In genomic region chr14:34769567-34770158, GRCm38 (mm10) we compare ENCODE assay signal across 8 mouse cellular contexts. TPM values are rescaled to one million over a fixed set of nuclear protein-coding genes. Genes with fewer than 3 reads are reported as not detected.
DNase-seq lines count a peak whose midpoint lies in the region; ATAC-seq and TF ChIP-seq lines count a peak whose summit lies in the region.

No protein-coding gene starts in this region.

- peak; percentile 26 for ATAC-seq in inflammation-experienced regulatory T-cells, adult 6 months
- ATAC-seq in limb, embryonic 14.5 days (ENCODE audit: low FRiP score, low read depth) = peak; percentile 42

- DNase-seq in heart, embryonic 10.5 days (ENCODE audit: low spot score) = peak; percentile 83
- no peak for DNase-seq in heart, adult 9 months (ENCODE audit: low spot score in 2 of 2)
- peak; percentile 45 for DNase-seq in adrenal gland, postnatal 25 days
- DNase-seq in forebrain, embryonic 10.5 days (ENCODE audit: extremely low spot score, low spot score) = peak; percentile 51
- no peak for DNase-seq in limb, embryonic 14.5 days (ENCODE audit: low spot score)
- peak; percentile 59 for DNase-seq in neural tube, embryonic 10.5 days (ENCODE audit: extremely low spot score, low spot score)
- DNase-seq in thymus, postnatal 36 days = peak; percentile 33 to 38

- H3K36me3 ChIP-seq in heart, embryonic 10.5 days = no peaks in the 10 kb centered on the region
- no peaks in the 10 kb centered on the region for H3K36me3 ChIP-seq in forebrain, embryonic 10.5 days (replicated peaks)
- H3K36me3 ChIP-seq in limb, embryonic 14.5 days (ENCODE audit: control insufficient read depth, insufficient read depth, low read length) = no peaks in the 10 kb centered on the region

- peaks cover 18% of the 10 kb centered on the region; the same call in 1 of the 2 replicates for H3K27me3 ChIP-seq in heart, embryonic 10.5 days (ENCODE audit: insufficient read depth, poor library complexity, severe bottlenecking)
- peaks cover 27% of the 10 kb centered on the region for H3K27me3 ChIP-seq in forebrain, embryonic 10.5 days (ENCODE audit: poor library complexity, severe bottlenecking)
- H3K27me3 ChIP-seq in limb, embryonic 14.5 days (ENCODE audit: control insufficient read depth, insufficient read depth, low read length) = peaks cover 8% of the 10 kb centered on the region; the same call in 1 of the 2 replicates

- peaks cover 10% of the 10 kb centered on the region for H3K4me1 ChIP-seq in heart, embryonic 10.5 days
- peaks cover 22% of the 10 kb centered on the region for H3K4me1 ChIP-seq in forebrain, embryonic 10.5 days
- H3K4me1 ChIP-seq in limb, embryonic 14.5 days (ENCODE audit: control insufficient read depth, insufficient read depth, low read length) = peaks cover 11% of the 10 kb centered on the region; the same call in 1 of the 2 replicates

- WGBS in heart, embryonic 10.5 days = 13% methylated on average over 32 of the region's 32 CpGs
- WGBS in forebrain, embryonic 10.5 days = 18% methylated on average over 32 of the region's 32 CpGs
- 20% methylated on average over 32 of the region's 32 CpGs for WGBS in limb, embryonic 14.5 days

- peak overlapping the region; percentile 69 for H3K4me3 ChIP-seq in heart, embryonic 10.5 days
- peak overlapping the region; percentile 61 for H3K4me3 ChIP-seq in forebrain, embryonic 10.5 days
- peak overlapping the region; percentile 47 for H3K4me3 ChIP-seq in limb, embryonic 14.5 days (replicated peaks; ENCODE audit: low read length)

- H3K9me3 ChIP-seq in heart, embryonic 10.5 days = no peaks in the 10 kb centered on the region
- H3K9me3 ChIP-seq in forebrain, embryonic 10.5 days = no peaks in the 10 kb centered on the region
- H3K9me3 ChIP-seq in limb, embryonic 14.5 days (ENCODE audit: control insufficient read depth, low read length) = no peaks in the 10 kb centered on the region

- H3K27ac ChIP-seq in heart, embryonic 10.5 days = peak overlapping the region; percentile 74
- H3K27ac ChIP-seq in forebrain, embryonic 10.5 days = peak overlapping the region; percentile 60
- no peak overlapping the region for H3K27ac ChIP-seq in limb, embryonic 14.5 days (replicated peaks; ENCODE audit: low read depth, low read length)

- peak overlapping the region; percentile 58 for H3K9ac ChIP-seq in limb, embryonic 14.5 days (ENCODE audit: low read depth, low read length, severe bottlenecking)

- TF ChIP-seq POLR2A in limb, embryonic 14.5 days (IDR thresholded peaks at IDR 0.05; ENCODE audit: borderline replicate concordance, extremely low read depth, insufficient read depth, insufficient read length) = no peak

- peak overlapping the region; percentile 98 for H3K4me2 ChIP-seq in limb, embryonic 14.5 days (replicated peaks; ENCODE audit: low read depth, low read length, severe bottlenecking)

RNA-seq across cellular contexts. Expression of gene Grid1, which starts 50.2 kb away (rescaled TPM):
- 0.16 and 0.59 TPM in 2 replicates for polyA plus RNA-seq in heart, embryonic 10.5 days (2016; fragmentation: Nextera tagmentation; extraction: Ambion mirVana)
- total RNA-seq in adrenal gland, postnatal 25 days (2021) = 0.43 and 0.73 TPM in 2 replicates
- polyA plus RNA-seq in forebrain, embryonic 10.5 days (2016; fragmentation: Nextera tagmentation; extraction: Ambion mirVana) = 0.06 and 0.24 TPM in 2 replicates
- not detected for polyA plus RNA-seq in inflammation-experienced regulatory T-cells, adult 6 months (2017; shearing (Covaris generic))
- polyA plus RNA-seq in limb, embryonic 14.5 days (2012; rRNA removed) = 2.0 and 2.2 TPM in 2 replicates
- polyA plus RNA-seq in limb, embryonic 14.5 days (2014; fragmentation: Nextera tagmentation; extraction: Ambion mirVana) = 0.86 and 0.87 TPM in 2 replicates

Comparison
In these comparisons a context has a peak if more than half of its experiments do, and no peak if none do; other contexts are left out.
1. DNase-seq: peak in heart, embryonic 10.5 days (single experiment), adrenal gland, postnatal 25 days (single experiment), forebrain, embryonic 10.5 days (single experiment), neural tube, embryonic 10.5 days (single experiment) and thymus, postnatal 36 days (2 of 2); none in heart, adult 9 months (0 of 2) and limb, embryonic 14.5 days (single experiment).
2. Peak in every context shown above with its lines, with median percentiles within 50 percentile points of each other: H3K4me3 ChIP-seq.